Mouse (Mus musculus) midbrain, embryonic 10.5 days (tissue): ENCODE data around the gene Rnf207. TPM values are rescaled to one million over a fixed set of nuclear protein-coding genes. Genes with fewer than 3 reads are reported as not detected.

ENCODE experiments used
- DNase-seq: peaks from one replicate; pipeline ENCODE4 v3.0.0-alpha.2; 2017; ENCODE audit warnings: low spot score
- H3K27ac ChIP-seq: fragments of 300-500 bp; sonication (generic); replicated peaks from 2 replicates; pipeline ENCODE4 v1.5.1; 2016; ENCODE audit warnings: mild to moderate bottlenecking
- H3K27me3 ChIP-seq: fragments of 300-500 bp; sonication (generic); 2 replicates; pipeline ENCODE4 v1.6.1; 2016; ENCODE audit warnings: low read depth, mild to moderate bottlenecking; ENCODE audit not compliant: poor library complexity, severe bottlenecking
- H3K36me3 ChIP-seq: fragments of 300-500 bp; sonication (generic); 2 replicates; pipeline ENCODE4 v1.6.1; 2016; ENCODE audit warnings: mild to moderate bottlenecking, moderate library complexity
- H3K4me1 ChIP-seq: fragments of 300-500 bp; sonication (generic); 2 replicates; pipeline ENCODE4 v1.6.1; 2016
- H3K4me3 ChIP-seq: fragments of 300-500 bp; sonication (generic); 2 replicates; pipeline ENCODE4 v1.5.1; 2016; ENCODE audit warnings: mild to moderate bottlenecking, moderate library complexity
- H3K9me3 ChIP-seq: fragments of 300-500 bp; sonication (generic); replicated peaks from 2 replicates; pipeline ENCODE4 v1.6.1; 2016; ENCODE audit warnings: mild to moderate bottlenecking
- WGBS: fragments of 180-500 bp; shearing (Covaris S2); methylation state at CpG from one replicate; pipeline ENCODE4 v1.1.7; 2016; 5-methylcytosine and 5-hydroxymethylcytosine counted together
- polyA plus RNA-seq: library from polyadenylated mRNA; unstranded; fragments of >200 nt; fragmentation: Nextera tagmentation; extraction: Ambion mirVana; gene quantifications from 2 replicates; pipeline ENCODE4 v1.2.1, GENCODE M21; 2016

The Rnf207 gene
- polyA plus RNA-seq, 1 experiment from 2014 or later: 1.5 TPM

GRCm38 (mm10) chr4:152287317-152288120, 31.3 kb downstream of the Rnf207 start:
- peak overlapping the region; percentile 49 for H3K4me3 ChIP-seq
- peaks cover 84% of the 10 kb centered on the region for H3K4me1 ChIP-seq
- WGBS: 7% methylated on average over 19 of the region's 19 CpGs
- DNase-seq: no peak
- H3K36me3 ChIP-seq: no peaks in the 10 kb centered on the region
- H3K27me3 ChIP-seq: peaks cover 99% of the 10 kb centered on the region
- H3K27ac ChIP-seq: peak overlapping the region; percentile 70; the same call in 1 of the 2 replicates
- H3K9me3 ChIP-seq: no peaks in the 10 kb centered on the region

- peak; percentile 77 for DNase-seq
- 2% methylated on average over 26 of the region's 26 CpGs for WGBS
- H3K9me3 ChIP-seq: no peaks in the 10 kb centered on the region
- peaks cover 80% of the 10 kb centered on the region for H3K4me1 ChIP-seq
- peak overlapping the region; percentile 49 for H3K4me3 ChIP-seq
- H3K27ac ChIP-seq: peak overlapping the region; percentile 70
- H3K27me3 ChIP-seq: peaks cover 99% of the 10 kb centered on the region
- no peaks in the 10 kb centered on the region for H3K36me3 ChIP-seq
Measured at GRCm38 (mm10) chr4:152286887-152287286, 31.9 kb downstream of the Rnf207 start.

GRCm38 (mm10) chr4:152286183-152286582, 32.6 kb downstream of the Rnf207 start:
- Histone ChIP-seq H3K9me3 (no peaks in the 10 kb centered on the region), H3K4me3 (peak overlapping the region; percentile 49), H3K4me1 (peaks cover 80% of the 10 kb centered on the region), H3K27ac (peak overlapping the region; percentile 70), H3K36me3 (no peaks in the 10 kb centered on the region; the same call in 1 of the 2 replicates), H3K27me3 (peaks cover 99% of the 10 kb centered on the region)
- WGBS: under 1% methylated on average over 32 of the region's 32 CpGs
- DNase-seq: peak; percentile 68

GRCm38 (mm10) chr4:152285505-152285904, 33.3 kb downstream of the Rnf207 start:
- peaks cover 73% of the 10 kb centered on the region for H3K4me1 ChIP-seq
- peaks cover 3% of the 10 kb centered on the region; the same call in 1 of the 2 replicates for H3K36me3 ChIP-seq
- H3K27me3 ChIP-seq: peaks cover 99% of the 10 kb centered on the region
- H3K9me3 ChIP-seq: no peaks in the 10 kb centered on the region
- no peak overlapping the region for H3K27ac ChIP-seq
- WGBS: 4% methylated on average over 10 of the region's 10 CpGs
- peak; percentile 55 for DNase-seq
- peak overlapping the region; percentile 49; the same call in 1 of the 2 replicates for H3K4me3 ChIP-seq

GRCm38 (mm10) chr4:152283186-152283950, 35.4 kb downstream of the Rnf207 start:
- Histone ChIP-seq H3K27me3 (peaks cover 99% of the 10 kb centered on the region), H3K4me3 (peak overlapping the region; percentile 48), H3K4me1 (peaks cover 58% of the 10 kb centered on the region), H3K9me3 (no peaks in the 10 kb centered on the region), H3K36me3 (peaks cover 12% of the 10 kb centered on the region), H3K27ac (peak overlapping the region; percentile 46; the same call in 1 of the 2 replicates)
- 4% methylated on average over 70 of the region's 70 CpGs for WGBS
- DNase-seq: peak; percentile 89

GRCm38 (mm10) chr4:152282721-152283120, 36.1 kb downstream of the Rnf207 start:
- 22% methylated on average over 34 of the region's 34 CpGs for WGBS
- Histone ChIP-seq H3K4me3 (peak overlapping the region; percentile 48), H3K4me1 (peaks cover 52% of the 10 kb centered on the region), H3K9me3 (no peaks in the 10 kb centered on the region), H3K36me3 (peaks cover 12% of the 10 kb centered on the region), H3K27me3 (peaks cover 93% of the 10 kb centered on the region), H3K27ac (peak overlapping the region; percentile 46; the same call in 1 of the 2 replicates)
- DNase-seq: no peak

- DNase-seq: no peak
- Histone ChIP-seq H3K36me3 (peaks cover 12% of the 10 kb centered on the region), H3K27ac (no peak overlapping the region), H3K4me3 (no peak overlapping the region), H3K4me1 (peaks cover 46% of the 10 kb centered on the region), H3K9me3 (no peaks in the 10 kb centered on the region), H3K27me3 (peaks cover 91% of the 10 kb centered on the region)
- 52% methylated on average over 15 of the region's 15 CpGs for WGBS
Measured at GRCm38 (mm10) chr4:152281601-152282000, 37.2 kb downstream of the Rnf207 start.

GRCm38 (mm10) chr4:152278986-152279385, 39.8 kb downstream of the Rnf207 start:
- no peak for DNase-seq
- H3K36me3 ChIP-seq: peaks cover 12% of the 10 kb centered on the region
- no peaks in the 10 kb centered on the region for H3K9me3 ChIP-seq
- H3K27me3 ChIP-seq: peaks cover 91% of the 10 kb centered on the region
- peaks cover 55% of the 10 kb centered on the region for H3K4me1 ChIP-seq
- H3K27ac ChIP-seq: no peak overlapping the region
- no peak overlapping the region for H3K4me3 ChIP-seq
- 92% methylated on average over 23 of the region's 23 CpGs for WGBS

GRCm38 (mm10) chr4:152277916-152278315, 40.9 kb downstream of the Rnf207 start:
- H3K9me3 ChIP-seq: no peaks in the 10 kb centered on the region
- no peak overlapping the region for H3K27ac ChIP-seq
- no peak for DNase-seq
- H3K27me3 ChIP-seq: peaks cover 91% of the 10 kb centered on the region
- 68% methylated on average over 2 of the region's 2 CpGs for WGBS
- peaks cover 55% of the 10 kb centered on the region for H3K4me1 ChIP-seq
- peaks cover 12% of the 10 kb centered on the region for H3K36me3 ChIP-seq
- H3K4me3 ChIP-seq: no peak overlapping the region

GRCm38 (mm10) chr4:152276389-152277347, 42.1 kb downstream of the Rnf207 start:
- peaks cover 12% of the 10 kb centered on the region for H3K36me3 ChIP-seq
- peaks cover 59% of the 10 kb centered on the region for H3K4me1 ChIP-seq
- WGBS: 57% methylated on average over 10 of the region's 10 CpGs
- peaks cover 91% of the 10 kb centered on the region for H3K27me3 ChIP-seq
- peak; percentile 65 for DNase-seq
- H3K27ac ChIP-seq: no peak overlapping the region; the same call in 1 of the 2 replicates
- no peaks in the 10 kb centered on the region for H3K9me3 ChIP-seq
- no peak overlapping the region for H3K4me3 ChIP-seq

- Histone ChIP-seq H3K27ac (peak overlapping the region; percentile 82), H3K4me1 (peaks cover 59% of the 10 kb centered on the region), H3K9me3 (no peaks in the 10 kb centered on the region), H3K4me3 (peak overlapping the region; percentile 64), H3K27me3 (peaks cover 85% of the 10 kb centered on the region), H3K36me3 (peaks cover 5% of the 10 kb centered on the region)
- WGBS: 2% methylated on average over 20 of the region's 20 CpGs
- peak; percentile 61 for DNase-seq
Measured at GRCm38 (mm10) chr4:152274681-152275131, 44.1 kb downstream of the Rnf207 start.
